Mouse (Mus musculus) intestine, embryonic 14.5 days (tissue): Measurements from ENCODE around the gene Ccdc15. TPM values are rescaled to one million over a fixed set of nuclear protein-coding genes. Genes with fewer than 3 reads are reported as not detected.

ENCODE experiments used
- ATAC-seq: fragments of 200-750 bp; cut with Nextera tagmentation; replicated peaks from 2 replicates; pipeline ENCODE4 v1.8.0; 2017; ENCODE audit warnings: low read depth, moderate number of reproducible peaks, moderate TSS enrichment, moderate library complexity; ENCODE audit not compliant: low FRiP score, low TSS enrichment
- DNase-seq: peaks from one replicate; pipeline ENCODE4 v3.0.0-alpha.2; 2018; ENCODE audit warnings: low spot score
- H3K27ac ChIP-seq: fragments of 300-500 bp; sonication (generic); 2 replicates; pipeline ENCODE4 v1.5.1; 2014; ENCODE audit warnings: low read depth, mild to moderate bottlenecking, control low read depth
- H3K27me3 ChIP-seq: fragments of 300-500 bp; sonication (generic); replicated peaks from 2 replicates; pipeline ENCODE4 v1.6.1; 2014; ENCODE audit warnings: low read length, control low read depth; ENCODE audit not compliant: control insufficient read depth, insufficient read depth
- H3K36me3 ChIP-seq: fragments of 300-500 bp; sonication (generic); 2 replicates; pipeline ENCODE4 v1.6.1; 2014; ENCODE audit warnings: low read length, control low read depth; ENCODE audit not compliant: control insufficient read depth, insufficient read depth
- H3K4me1 ChIP-seq: fragments of 300-500 bp; sonication (generic); replicated peaks from 2 replicates; pipeline ENCODE4 v1.6.1; 2014; ENCODE audit warnings: low read length, control low read depth, mixed read lengths; ENCODE audit not compliant: control insufficient read depth, insufficient read depth
- H3K4me2 ChIP-seq: fragments of 300-500 bp; sonication (generic); 2 replicates; pipeline ENCODE4 v1.6.1; 2014; ENCODE audit warnings: low read length
- H3K4me3 ChIP-seq: fragments of 300-500 bp; sonication (generic); 2 replicates; pipeline ENCODE4 v1.5.1; 2014; ENCODE audit warnings: low read depth, low read length, control low read depth, mixed read lengths
- H3K9ac ChIP-seq: fragments of 300-500 bp; sonication (generic); 2 replicates; pipeline ENCODE4 v1.6.1; 2014; ENCODE audit warnings: mild to moderate bottlenecking, low read length
- H3K9me3 ChIP-seq: fragments of 300-500 bp; sonication (generic); 2 replicates; pipeline ENCODE4 v1.6.1; 2016; ENCODE audit warnings: low read length, control low read depth; ENCODE audit not compliant: control insufficient read depth
- WGBS: fragments of 180-500 bp; shearing (Covaris S2); extraction: QIAGEN DNeasy Blood & Tissue Kit; methylation state at CpG from one replicate; pipeline ENCODE4 v1.1.7; 2014; 5-methylcytosine and 5-hydroxymethylcytosine counted together
- polyA plus RNA-seq: library from polyadenylated mRNA; unstranded; fragments of >200 nt; fragmentation: Nextera tagmentation; extraction: Ambion mirVana; gene quantifications from 2 replicates; pipeline ENCODE4 v1.2.1, GENCODE M21; 2014

Ccdc15 gene
- polyA plus RNA-seq, 1 experiment from 2014 or later: 6.4 TPM

DNA sequence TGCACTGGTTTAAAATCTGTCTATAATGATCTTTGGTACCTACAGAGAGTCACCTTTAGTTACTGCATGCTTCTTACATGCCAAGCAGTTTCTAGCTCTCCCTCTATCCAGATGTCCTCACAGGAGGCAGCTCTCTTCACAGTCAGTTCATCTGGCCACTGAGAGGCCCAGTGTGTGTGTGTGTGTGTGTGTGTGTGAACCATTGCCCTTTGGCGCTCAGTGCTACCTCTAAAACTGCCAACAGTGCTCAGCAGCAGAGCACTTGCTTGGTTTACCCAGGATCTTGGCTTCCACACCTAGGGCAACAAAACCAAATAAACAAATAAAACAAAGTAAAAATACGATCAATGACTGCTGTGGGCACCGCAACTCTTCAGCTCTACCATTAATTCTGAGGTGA, 98.3 kb downstream of the Ccdc15 start:
- Histone ChIP-seq H3K9ac (no peak overlapping the region), H3K27me3 (peaks cover 5% of the 10 kb centered on the region; the same call in 1 of the 2 replicates), H3K36me3 (no peaks in the 10 kb centered on the region), H3K4me2 (no peak overlapping the region), H3K27ac (no peak overlapping the region), H3K9me3 (no peaks in the 10 kb centered on the region), H3K4me3 (no peak overlapping the region), H3K4me1 (0 out of 2 replicates have a peak, but pooled peaks cover 3% of the 10 kb centered on the region)
- no peak for ATAC-seq
- DNase-seq: no peak
- 83% methylated on average over 3 of the region's 3 CpGs for WGBS

DNA sequence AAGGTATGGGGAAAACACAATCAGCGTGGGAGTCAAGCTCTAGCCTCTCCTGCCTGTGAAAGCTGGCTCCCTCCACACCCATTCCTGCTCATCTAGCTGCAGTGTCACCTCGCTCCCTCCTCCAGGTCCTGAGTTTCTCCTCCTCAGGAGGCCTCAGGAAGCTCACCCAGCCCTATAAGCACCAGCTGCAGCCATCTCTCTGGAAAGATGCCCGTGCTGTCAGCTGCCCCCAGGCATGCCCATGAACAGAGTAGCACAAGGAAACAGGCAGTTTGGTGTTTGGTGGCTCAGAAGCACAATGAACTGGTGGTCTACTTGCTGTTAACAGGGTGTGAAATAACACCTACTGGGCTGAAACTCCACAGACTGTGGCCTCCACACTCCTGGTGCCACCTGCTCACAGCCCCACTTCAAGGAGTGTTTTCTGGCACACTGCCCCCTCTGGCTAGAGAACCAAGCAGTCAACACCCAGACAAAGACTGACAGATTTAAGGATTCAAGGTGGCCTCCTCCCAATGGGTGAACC, 99.8 kb downstream of the Ccdc15 start:
- no peaks in the 10 kb centered on the region for H3K27me3 ChIP-seq
- H3K9me3 ChIP-seq: no peaks in the 10 kb centered on the region
- 47% methylated on average over 3 of the region's 3 CpGs for WGBS
- no peak overlapping the region for H3K9ac ChIP-seq
- DNase-seq (no peak), ATAC-seq (no peak)
- H3K36me3 ChIP-seq: no peaks in the 10 kb centered on the region
- 0 out of 2 replicates have a peak, but pooled peaks cover 3% of the 10 kb centered on the region for H3K4me1 ChIP-seq
- H3K27ac ChIP-seq: no peak overlapping the region
- no peak overlapping the region for H3K4me2 ChIP-seq
- no peak overlapping the region for H3K4me3 ChIP-seq

DNA sequence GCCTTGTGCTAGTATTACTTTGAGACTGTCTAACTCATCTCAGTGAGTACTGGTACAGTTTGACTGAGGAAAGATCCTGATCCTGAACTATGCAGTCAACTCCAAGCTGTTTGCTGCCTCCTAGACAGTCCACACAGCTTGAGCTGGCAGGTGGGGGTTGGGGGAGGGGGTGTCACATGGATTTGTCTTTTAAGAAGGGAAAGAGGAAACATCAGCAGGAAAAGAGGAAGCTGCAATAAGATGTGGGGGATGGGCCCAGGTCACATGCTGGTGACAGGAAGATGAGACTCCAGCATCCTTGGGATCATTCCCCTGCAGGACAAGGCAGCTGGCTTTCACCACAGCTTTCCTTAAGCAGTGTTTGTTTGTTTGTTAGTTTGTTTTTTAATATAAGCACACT, 100.8 kb downstream of the Ccdc15 start:
- Histone ChIP-seq H3K9ac (no peak overlapping the region), H3K36me3 (no peaks in the 10 kb centered on the region), H3K4me2 (no peak overlapping the region), H3K9me3 (no peaks in the 10 kb centered on the region), H3K4me1 (0 out of 2 replicates have a peak, but pooled peaks cover 3% of the 10 kb centered on the region), H3K4me3 (no peak overlapping the region), H3K27me3 (no peaks in the 10 kb centered on the region), H3K27ac (no peak overlapping the region)
- ATAC-seq (no peak; the same call in 1 of the 2 replicates), DNase-seq (no peak)

DNA sequence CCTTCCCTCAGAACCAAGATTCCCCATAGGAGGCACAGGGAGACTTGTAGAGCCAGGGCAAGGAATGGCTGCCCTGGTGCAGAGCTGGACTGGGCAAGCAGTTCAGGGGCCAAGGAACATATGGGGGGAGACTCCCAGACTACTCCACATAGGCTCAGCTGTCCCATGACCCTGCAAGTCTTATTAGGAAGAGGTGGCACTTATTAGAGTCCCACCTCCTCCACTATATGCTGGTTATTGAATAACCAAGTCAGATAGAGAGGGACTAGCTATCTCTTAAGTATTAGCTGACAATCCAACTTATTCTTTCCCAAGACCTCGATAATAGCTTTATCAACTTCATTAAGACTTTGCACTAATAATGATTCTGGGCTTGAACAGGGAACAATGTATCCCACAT, 102.4 kb downstream of the Ccdc15 start:
- Histone ChIP-seq H3K9me3 (no peaks in the 10 kb centered on the region), H3K4me3 (no peak overlapping the region), H3K27ac (no peak overlapping the region), H3K36me3 (no peaks in the 10 kb centered on the region), H3K9ac (no peak overlapping the region), H3K4me2 (no peak overlapping the region), H3K27me3 (no peaks in the 10 kb centered on the region), H3K4me1 (0 out of 2 replicates have a peak, but pooled peaks cover 3% of the 10 kb centered on the region)
- ATAC-seq (no peak), DNase-seq (no peak)
- 91% methylated on average over 1 of the region's 1 CpGs for WGBS

DNA sequence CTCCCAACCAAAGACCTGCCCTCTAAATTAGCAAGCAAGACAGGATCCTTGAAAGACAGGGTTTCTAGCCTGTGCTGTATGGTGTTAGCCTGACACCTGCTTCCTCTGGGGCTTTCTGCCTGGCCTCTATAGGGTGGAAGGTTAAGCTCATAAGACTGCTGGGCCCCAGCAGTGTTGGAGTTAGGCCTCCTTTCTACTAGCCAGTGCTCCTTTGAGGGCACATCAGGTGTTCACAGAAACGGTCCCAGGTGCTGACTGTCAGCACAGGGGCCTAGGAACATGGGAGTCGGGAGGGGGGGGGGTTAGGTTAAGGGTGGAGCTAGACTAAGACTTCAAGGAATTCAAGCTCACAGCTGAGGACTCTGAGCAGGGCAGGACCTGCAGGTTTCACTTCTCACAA, 102.8 kb downstream of the Ccdc15 start:
- ATAC-seq: no peak
- 61% methylated on average over 2 of the region's 2 CpGs for WGBS
- no peaks in the 10 kb centered on the region for H3K9me3 ChIP-seq
- no peaks in the 10 kb centered on the region for H3K27me3 ChIP-seq
- H3K27ac ChIP-seq: no peak overlapping the region
- H3K4me3 ChIP-seq: no peak overlapping the region
- H3K4me1 ChIP-seq: 0 out of 2 replicates have a peak, but pooled peaks cover 3% of the 10 kb centered on the region
- H3K36me3 ChIP-seq: no peaks in the 10 kb centered on the region
- H3K9ac ChIP-seq: no peak overlapping the region
- H3K4me2 ChIP-seq: no peak overlapping the region
- no peak for DNase-seq

DNA sequence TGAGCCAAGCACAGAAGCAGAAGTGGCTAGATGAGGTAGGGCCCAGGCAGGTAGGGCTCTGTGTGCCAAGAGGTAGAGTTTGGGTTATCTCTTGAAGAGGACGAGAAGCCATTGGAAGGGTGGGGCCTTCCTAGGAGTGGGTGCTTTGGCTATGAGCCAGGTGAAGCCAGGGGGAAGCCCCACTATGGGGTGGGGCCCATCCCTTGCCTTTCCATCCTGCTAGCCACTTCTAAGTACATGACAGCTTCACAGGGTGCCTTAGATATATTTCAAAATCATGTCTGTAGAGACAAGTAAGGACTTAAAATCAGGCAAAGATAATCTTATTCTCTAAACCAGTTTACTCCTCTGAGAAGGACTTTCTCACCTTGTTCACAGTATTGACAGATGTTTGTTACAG, 103.6 kb downstream of the Ccdc15 start:
- Histone ChIP-seq H3K4me3 (no peak overlapping the region), H3K27me3 (no peaks in the 10 kb centered on the region), H3K4me2 (no peak overlapping the region), H3K27ac (no peak overlapping the region), H3K9me3 (no peaks in the 10 kb centered on the region), H3K9ac (no peak overlapping the region), H3K36me3 (no peaks in the 10 kb centered on the region), H3K4me1 (0 out of 2 replicates have a peak, but pooled peaks cover 3% of the 10 kb centered on the region)
- DNase-seq (no peak), ATAC-seq (no peak)
- 67% methylated on average over 1 of the region's 1 CpGs for WGBS

DNA sequence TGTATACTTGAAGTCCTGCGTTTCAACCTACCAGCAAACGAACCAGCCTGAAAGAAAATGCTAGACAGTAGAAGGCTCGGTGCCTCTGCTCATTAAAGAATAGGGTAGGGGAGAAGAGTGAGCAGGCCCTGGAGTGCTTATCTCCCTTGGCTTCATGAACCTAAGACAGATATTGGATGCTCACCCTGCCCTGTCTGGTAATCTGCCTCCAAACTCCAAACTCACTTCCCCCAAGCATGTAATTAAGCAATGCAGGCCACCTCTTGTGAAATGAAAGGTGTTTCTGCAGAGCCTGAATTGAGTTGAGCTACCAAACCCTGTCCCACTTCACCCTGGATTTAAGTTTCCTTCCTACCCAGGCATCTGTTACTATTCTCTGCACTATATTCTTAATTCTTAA, 105.5 kb downstream of the Ccdc15 start:
- no peaks in the 10 kb centered on the region for H3K27me3 ChIP-seq
- no peaks in the 10 kb centered on the region for H3K9me3 ChIP-seq
- DNase-seq (no peak), ATAC-seq (no peak)
- no peaks in the 10 kb centered on the region for H3K36me3 ChIP-seq
- no peaks in the 10 kb centered on the region for H3K4me1 ChIP-seq
- 91% methylated on average over 3 of the region's 3 CpGs for WGBS
- H3K4me2 ChIP-seq: no peak overlapping the region
- H3K27ac ChIP-seq: no peak overlapping the region
- H3K9ac ChIP-seq: no peak overlapping the region
- H3K4me3 ChIP-seq: no peak overlapping the region

DNA sequence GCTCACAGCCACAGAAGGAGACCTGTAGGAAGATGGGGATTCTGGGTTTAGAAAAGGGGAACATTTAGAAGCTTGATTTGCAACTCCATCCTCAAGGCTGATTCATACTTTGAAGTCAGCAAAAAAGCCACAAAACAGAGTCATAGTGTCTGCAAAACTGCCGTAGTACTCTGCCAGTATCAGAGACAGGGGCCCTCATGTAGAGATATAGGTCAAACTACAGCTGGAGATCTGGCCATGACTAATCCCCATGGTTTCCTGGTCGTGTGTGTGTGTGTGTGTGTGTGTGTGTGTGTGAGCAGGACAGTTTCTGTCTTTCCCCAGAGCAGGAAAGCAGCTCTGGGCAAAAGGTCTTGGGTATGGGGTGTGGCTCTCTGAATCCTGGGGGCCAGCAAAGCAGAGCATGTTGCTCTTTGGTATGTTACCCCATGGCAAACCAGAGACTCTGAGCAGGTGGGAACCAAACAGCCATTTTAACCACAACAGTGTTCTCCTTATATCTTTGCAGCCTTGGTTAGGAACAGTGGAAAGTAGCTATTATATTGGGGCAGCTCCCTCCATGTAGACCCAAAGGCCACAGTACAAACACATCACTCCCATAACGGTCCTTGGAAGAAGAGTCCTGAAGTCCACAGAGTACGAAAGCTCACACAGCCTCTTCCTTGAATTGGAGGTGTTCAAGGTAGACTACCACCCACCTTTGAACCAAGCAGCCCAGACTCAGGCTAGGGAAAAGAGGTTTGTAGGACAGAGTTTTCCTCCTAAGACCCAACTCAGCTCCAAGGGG, 112.1 kb downstream of the Ccdc15 start:
- no peak; the same call in 1 of the 2 replicates for ATAC-seq
- no peak overlapping the region for H3K9ac ChIP-seq
- H3K9me3 ChIP-seq: no peaks in the 10 kb centered on the region
- no peak for DNase-seq
- H3K27me3 ChIP-seq: no peaks in the 10 kb centered on the region
- no peak overlapping the region for H3K27ac ChIP-seq
- 73% methylated on average over 4 of the region's 4 CpGs for WGBS
- no peak overlapping the region for H3K4me2 ChIP-seq
- H3K36me3 ChIP-seq: no peaks in the 10 kb centered on the region
- no peaks in the 10 kb centered on the region for H3K4me1 ChIP-seq
- no peak overlapping the region for H3K4me3 ChIP-seq
